Mouse (Mus musculus) hematopoietic stem cell, adult 5-6 weeks (primary cell): ENCODE measurements at regions not wholly inside any gene's neighbourhood (a gene's known extent, or its start where the extent isn't known, plus 50 kb on each side); places are given as distances from the start of the nearest gene placed in this dataset.
A peak's percentile ranks its signal among the peaks of the same experiment; 100 is the strongest.
"Not testable (repeated sequence)": the region's sequence is repeated elsewhere in the genome, so short reads cannot be mapped to it uniquely, and the experiment has no call there.

ENCODE experiments used
- ATAC-seq, 2 experiments: fragments of 125-278 bp in 1 of 2; replicated peaks in 1 of 2; 2 replicates each; pipeline ENCODE4 v1.8.0; 2016 to 2017; ENCODE audit warnings: inconsistent platforms in 2 of 2, mild to moderate bottlenecking in 2 of 2, moderate number of reproducible peaks in 2 of 2, low read depth in 1 of 2, moderate TSS enrichment in 1 of 2; ENCODE audit not compliant: low FRiP score in 2 of 2, poor library complexity in 2 of 2, severe bottlenecking in 2 of 2, insufficient read depth in 1 of 2, low TSS enrichment in 1 of 2

DNA sequence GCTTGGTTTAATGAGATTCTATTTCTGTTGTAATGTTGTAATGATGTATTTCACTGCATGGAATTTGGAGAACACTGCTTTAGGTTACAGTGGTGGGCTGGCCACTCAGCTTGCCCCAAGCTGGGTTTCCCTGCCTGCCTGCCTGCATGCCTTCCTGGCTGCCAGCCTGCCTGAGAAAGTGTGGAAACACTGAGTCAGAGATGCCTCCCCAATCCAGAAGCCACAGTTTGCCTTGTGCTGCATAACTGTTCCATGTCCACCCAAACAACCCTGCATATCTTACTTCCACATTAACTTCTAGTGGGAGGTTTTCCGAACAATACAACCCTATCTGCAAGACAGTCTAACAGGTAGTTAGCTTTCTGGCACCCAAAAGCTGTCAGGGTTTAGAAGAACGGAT lies 127.0 kb upstream of the Tbl1xr1 start:
- ATAC-seq = no peak; a peak in 1 of 4 replicates

GRCm38 (mm10) chr3:21950571-21950970 lies 125.9 kb upstream of the Tbl1xr1 start:
- no peak for ATAC-seq

DNA sequence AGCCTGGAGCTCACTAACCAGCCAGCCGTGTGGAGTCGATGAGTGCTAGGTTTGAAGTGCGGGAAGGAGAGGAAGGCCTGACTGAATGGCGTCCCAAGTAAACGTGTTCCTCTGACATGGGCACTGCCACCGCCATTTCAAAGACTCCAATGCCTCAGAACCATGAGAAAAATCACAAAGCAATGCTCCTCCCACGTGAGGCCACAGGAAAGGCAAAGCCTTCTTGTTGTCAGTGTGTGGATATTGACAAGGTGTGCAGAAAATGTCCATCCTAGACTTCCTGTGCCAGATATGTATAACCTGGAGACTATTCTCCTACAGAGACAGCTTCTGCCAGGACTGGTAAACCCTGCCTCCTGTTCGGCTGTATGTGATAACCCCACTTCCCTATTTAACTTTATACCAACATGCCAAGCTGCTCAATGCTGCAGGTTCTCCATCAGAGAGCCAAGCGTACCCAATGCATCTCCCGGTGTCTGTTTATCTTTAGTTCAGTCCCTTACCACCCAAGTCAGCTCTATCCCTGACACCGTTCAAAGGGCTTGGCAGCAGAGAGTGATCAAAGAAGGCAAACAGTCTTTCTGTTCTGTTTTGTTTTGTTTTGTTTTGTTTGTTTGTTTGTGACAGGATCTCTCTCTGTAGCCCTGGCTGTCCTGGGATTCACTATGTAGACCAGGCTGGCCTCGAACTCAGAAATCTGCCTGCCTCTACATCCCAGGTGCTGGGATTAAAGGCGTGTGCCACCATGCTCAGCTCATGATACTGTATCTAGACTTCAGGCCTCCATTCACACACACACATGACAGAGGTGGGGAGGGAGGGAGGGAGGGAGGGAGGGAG lies 124.8 kb upstream of the Tbl1xr1 start:
- ATAC-seq = peak; percentile 69 to 71

DNA sequence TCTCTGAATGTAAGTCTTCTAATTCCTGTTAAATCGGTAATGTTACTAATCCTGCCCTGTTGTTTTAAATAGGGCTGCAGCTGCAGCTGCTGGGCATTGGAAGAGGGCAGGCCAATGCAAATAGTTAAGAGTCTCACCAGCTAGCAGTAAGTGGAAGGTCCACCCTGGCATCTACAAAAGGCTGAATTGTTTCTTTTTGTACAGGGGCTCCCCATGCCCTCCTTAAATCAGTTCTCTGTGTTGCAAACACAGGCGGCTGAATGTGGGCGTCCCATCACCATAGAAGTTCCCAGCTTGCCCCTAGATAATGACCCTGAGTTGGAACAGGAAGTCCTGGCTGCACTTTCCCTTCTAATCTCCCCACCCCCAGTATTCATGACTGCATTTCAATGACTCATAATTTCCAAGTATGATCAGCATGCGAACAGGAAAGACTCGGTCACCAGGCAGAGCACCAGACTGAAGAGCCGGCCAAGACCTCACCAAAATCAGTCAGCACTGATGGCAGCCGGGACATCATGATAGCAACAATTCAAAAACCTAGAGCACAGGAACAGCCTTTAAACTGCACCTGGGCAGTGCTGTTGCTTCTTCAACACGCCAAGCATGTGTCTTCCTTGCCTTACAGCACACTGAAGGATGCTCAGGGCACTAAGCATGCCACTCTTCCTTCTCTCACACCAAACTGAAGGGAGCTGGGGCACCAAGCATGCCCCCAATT lies 123.6 kb upstream of the Tbl1xr1 start:
- ATAC-seq = peak; percentile 57 to 58

DNA sequence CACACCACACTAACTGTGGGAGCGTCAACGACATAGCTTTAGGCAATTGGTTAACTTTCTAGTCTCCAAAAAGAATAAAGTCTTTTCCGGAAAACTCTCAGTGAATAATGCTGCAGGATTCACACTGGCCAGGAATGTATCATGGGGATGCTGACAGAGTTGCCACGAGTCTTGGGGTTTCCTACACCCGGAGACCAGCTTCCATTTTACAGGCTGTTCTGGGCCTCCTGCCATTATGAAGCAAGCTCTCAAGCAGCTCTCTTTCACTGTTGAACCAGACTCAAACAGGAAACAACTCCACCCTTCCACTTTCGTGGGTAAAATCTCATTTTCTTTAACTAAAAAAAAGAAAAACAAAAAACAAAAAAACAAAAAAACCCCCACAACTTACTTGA lies 123.0 kb upstream of the Tbl1xr1 start:
- ATAC-seq = no peak

DNA sequence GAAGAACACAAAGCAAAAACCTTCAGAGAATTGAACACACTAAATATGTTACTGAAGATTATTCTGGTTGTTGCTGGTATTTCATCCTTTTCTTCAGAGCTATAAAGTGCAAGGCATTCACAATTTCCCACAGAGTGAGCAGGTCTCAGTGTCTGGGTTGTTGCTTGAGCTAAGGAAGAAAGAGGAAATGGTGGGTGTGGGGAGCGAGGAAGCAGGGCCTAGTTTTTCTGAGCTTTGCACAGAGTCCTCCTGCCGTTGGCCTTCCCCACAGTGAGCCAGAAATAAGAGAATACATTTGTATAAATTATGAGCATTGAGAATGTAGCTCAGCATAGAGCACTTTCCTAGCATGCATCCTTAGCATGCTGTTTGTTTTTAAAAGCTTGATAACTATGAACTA lies 120.8 kb upstream of the Tbl1xr1 start:
- peak; percentile 39 to 60; a peak in 3 of 4 replicates for ATAC-seq

GRCm38 (mm10) chr3:21957105-21957504 lies 119.3 kb upstream of the Tbl1xr1 start:
- ATAC-seq = not testable (repeated sequence)

DNA sequence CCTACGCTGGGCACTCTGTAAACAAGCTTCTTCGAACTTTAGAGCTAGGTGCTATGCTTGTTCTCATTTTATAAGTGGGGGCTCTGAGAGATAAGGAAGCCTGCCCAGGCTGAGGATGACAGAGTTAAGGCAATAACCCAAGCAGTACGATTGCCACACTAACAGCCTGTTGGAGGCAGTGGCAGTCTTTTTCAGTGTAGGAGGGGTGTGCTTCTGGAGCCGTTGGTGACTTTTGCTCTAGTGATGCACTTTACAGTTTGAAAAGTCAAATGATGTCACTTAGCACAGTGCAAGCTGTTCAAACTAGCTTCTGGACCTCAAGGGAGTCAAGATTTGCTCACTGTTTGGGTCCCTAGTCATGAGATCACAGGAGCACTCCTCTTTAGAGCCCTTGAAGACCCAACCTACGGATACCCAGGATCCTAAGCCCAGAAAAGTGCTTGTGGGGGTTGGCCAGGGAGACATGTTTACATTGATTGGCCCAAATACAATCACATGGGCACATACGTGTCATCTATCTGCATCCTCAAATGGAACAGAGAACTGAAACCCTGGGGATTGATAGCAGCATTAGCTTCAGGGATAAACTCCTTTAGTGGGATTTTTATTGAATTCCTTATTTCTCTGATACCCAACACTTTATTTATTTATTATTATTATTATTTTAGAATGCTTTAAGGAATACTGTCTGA lies 117.7 kb upstream of the Tbl1xr1 start:
- peak in 1 of 2 experiments; percentile 15; a peak in 1 of 4 replicates for ATAC-seq

- ATAC-seq = peak; percentile 51 to 54; a peak in 2 of 4 replicates
Observed at GRCm38 (mm10) chr3:21961091-21961490, 115.4 kb upstream of the Tbl1xr1 start.

DNA sequence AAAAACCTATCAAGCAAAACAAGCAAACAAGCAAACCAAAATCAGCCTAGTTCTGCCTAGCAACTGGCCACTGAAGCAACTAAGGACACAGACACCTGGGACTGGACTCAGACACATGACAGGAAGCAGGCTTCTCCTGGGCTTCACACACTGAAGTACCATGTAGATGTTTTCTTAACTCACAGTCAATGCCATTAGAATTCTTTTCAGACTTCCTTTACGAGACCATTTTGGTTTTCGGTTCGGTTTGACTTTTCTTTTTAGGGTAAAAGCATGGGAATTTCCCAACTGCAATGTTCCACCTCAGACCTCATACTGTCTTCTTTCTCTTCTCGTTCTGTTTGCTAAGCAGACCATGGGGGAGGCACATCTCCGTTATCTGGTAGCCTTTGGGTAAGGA lies 114.7 kb upstream of the Tbl1xr1 start:
- ATAC-seq = no peak

- no peak; a peak in 1 of 4 replicates for ATAC-seq
Observed at GRCm38 (mm10) chr3:21962360-21962782, 114.1 kb upstream of the Tbl1xr1 start.

DNA sequence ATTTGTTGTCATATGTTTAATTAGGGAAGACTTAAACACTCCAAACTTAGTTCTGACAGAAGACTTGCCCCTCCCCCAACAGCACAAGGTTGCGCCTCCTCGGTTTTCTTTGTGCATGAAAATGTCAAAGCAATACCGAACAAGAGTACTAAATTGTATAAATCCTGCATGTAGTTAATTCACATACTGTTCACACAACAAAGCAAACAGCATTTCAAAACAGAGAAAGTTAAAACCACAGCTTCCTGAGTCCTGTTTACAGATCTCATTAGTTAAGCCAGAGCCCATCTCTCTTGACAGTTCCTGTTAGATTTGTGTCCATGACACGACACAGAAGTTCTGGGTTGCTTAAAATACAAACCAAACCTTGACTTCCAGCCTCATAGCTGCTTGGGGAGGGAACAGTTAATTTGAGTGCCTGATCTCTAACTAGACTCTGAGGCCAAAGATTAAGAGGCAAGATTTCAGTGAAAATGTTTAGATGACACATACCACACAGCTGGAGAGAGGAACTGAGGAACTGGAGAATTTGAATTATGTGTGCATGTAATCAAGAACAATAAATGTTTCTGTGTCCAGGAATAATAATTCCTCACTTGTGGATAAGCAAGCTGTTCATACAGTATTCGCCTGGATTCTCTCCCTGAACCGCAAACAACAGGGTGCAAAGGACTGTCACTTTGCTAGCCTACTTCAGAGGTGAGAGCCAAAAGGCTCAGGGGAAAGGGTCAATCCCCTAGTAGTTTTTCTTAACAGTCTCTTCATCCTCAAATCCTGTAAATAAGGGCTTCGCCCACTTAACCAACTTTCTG lies 113.3 kb upstream of the Tbl1xr1 start:
- peak; percentile 5 to 19; a peak in 1 of 4 replicates for ATAC-seq

DNA sequence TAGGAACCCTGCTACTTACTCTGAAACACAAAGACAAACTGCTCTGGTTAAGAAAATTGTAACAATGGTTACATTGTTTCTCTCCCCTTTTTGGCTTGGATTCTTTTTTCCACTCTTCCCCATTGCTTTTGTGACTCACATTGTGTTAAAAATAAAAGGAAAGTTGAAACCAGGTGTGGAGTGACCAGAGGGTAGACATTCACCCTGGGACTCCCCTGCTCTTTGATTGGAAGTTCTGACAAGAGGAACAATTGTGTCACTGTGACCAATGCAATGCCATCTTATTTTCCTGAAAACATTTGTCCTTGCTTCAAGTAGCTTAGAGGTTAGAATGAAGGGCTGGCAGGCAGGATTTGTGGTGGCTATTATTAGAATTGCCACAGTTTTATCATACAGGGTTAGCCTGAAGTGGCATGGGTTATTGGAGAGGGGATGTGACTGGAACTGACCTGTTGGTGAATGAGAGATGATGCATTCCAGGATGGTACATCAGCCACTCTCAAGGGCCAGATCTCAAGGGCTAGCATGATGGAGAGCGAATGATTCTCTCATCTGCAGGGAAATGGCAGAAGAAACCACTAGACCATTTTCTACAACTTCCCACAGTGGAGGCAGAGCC lies 112.6 kb upstream of the Tbl1xr1 start:
- no peak for ATAC-seq

DNA sequence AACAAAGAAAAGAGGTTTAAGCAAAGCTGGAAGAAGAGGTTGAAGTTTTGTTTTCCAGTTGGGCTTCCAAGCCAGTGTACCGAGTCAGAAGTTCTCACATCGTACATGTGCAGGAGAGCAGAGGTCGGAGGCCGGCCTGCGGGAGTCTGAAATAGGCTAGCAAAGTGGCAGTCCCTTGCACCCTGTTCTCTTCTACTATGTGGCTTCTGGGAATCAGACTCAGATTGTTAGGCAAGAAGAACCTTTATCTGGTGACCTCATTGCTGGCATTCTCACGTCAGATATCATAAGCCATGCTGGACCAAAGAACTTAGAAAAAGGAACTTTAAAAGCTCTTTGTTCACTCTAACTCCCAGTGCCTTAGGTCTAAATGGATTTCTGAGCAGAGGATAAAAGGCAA lies 112.0 kb upstream of the Tbl1xr1 start:
- ATAC-seq = no peak

GRCm38 (mm10) chr3:21965556-21965955 lies 110.9 kb upstream of the Tbl1xr1 start:
- ATAC-seq = peak; percentile 38 to 55; a peak in 2 of 4 replicates

- no peak for ATAC-seq
Observed at GRCm38 (mm10) chr3:21971731-21972130, 104.7 kb upstream of the Tbl1xr1 start.

DNA sequence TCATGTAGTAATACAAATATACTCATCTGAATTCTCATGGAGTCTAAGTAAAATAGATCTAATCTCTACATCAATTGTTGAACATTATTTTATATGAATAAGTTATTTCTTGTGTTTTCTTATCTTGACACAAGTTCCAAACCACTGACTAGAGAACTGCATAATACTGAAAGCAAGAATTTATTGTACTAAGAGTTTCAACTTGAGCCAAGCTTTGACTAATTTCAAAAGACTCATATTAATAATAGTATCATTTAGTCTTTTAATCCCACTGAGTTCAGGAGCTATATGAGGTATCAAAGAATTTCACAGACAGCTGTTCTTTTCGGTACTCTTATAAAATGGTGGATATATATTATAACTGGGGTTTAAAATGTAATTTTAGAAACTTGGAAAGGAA lies 103.3 kb upstream of the Tbl1xr1 start:
- no peak for ATAC-seq
